Mouse (Mus musculus): Measurements from ENCODE around the gene Chn2. TPM values are rescaled to one million over a fixed set of nuclear protein-coding genes. Genes with fewer than 3 reads are reported as not detected.
A peak's percentile ranks its signal among the peaks of the same experiment; 100 is the strongest.

The Chn2 gene
- polyA plus RNA-seq, 1 experiment: 9.5 TPM

DNA sequence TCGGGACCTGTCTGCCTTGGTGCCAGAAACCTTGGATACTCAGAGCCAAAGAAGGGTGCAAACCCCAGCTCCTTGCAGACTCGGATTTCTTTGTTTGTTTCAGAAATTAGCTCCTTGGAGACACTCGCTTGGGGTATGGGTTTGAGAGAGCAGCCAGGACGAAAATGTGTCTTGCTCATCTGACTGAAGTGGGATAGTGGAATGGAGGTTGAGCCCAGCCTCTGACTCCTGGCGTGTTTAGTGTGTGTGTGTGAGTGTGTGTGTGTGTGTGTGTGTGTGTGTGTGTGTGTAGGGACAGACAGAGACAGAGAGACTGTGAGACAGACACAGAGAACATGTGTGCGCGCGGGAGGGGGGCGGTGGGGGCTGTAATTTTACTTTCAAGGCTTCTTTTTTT lies 1.1 kb downstream of the Chn2 start:
- H3K9me3 ChIP-seq: peaks cover 5% of the 10 kb centered on the region
- peaks cover 33% of the 10 kb centered on the region for H3K27me3 ChIP-seq (replicated peaks)
- no peak for TF ChIP-seq GATA1 (IDR thresholded peaks at IDR 0.05; ENCODE audit: borderline replicate concordance, low read length)
- no peak for TF ChIP-seq FLI1 (IDR thresholded peaks at IDR 0.05; ENCODE audit: low read length)
- H3K36me3 ChIP-seq (replicated peaks; ENCODE audit: low read length): no peaks in the 10 kb centered on the region
- H3K4me3 ChIP-seq (replicated peaks): peak overlapping the region; percentile 95
- peaks cover 60% of the 10 kb centered on the region for H3K4me1 ChIP-seq

DNA sequence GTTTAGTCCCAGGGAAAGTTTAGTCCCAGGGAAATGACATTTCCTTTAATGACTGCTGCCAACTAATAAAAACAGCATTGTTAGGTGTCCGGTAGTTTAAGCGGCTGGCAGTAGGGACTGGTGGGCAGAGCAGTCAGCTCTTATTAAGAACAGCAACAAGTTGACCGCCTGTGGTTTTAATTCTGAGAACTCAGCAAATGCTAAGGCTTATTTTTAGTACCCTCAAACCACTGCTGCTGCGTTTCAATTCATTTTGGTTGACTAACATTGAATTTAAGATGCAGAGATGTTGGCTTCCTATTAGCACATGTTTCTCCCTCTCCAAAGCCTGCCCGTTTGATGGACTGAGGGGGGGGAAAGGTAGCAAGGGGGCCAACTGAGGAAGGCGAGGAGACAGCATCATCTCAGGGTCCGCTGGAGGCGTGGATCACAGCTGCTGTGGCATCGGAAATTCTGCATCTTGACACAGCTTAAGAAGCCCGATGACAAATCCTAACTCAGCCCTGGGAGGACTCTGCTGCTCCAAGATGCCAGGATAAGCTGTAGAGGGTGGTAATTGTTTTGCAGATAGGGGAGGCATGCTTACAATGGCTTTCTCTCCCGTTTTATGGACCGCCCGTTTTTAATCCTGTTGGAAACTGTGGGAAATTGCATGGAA lies 2.2 kb downstream of the Chn2 start:
- TF ChIP-seq GATA1 (IDR thresholded peaks at IDR 0.05; ENCODE audit: borderline replicate concordance, low read length): no peak
- no peak for TF ChIP-seq FLI1 (IDR thresholded peaks at IDR 0.05; ENCODE audit: low read length)
- peaks cover 5% of the 10 kb centered on the region for H3K9me3 ChIP-seq
- H3K27me3 ChIP-seq (replicated peaks): peaks cover 33% of the 10 kb centered on the region
- H3K36me3 ChIP-seq (replicated peaks; ENCODE audit: low read length): no peaks in the 10 kb centered on the region
- H3K4me3 ChIP-seq (replicated peaks): peak overlapping the region; percentile 95
- peaks cover 61% of the 10 kb centered on the region for H3K4me1 ChIP-seq

DNA sequence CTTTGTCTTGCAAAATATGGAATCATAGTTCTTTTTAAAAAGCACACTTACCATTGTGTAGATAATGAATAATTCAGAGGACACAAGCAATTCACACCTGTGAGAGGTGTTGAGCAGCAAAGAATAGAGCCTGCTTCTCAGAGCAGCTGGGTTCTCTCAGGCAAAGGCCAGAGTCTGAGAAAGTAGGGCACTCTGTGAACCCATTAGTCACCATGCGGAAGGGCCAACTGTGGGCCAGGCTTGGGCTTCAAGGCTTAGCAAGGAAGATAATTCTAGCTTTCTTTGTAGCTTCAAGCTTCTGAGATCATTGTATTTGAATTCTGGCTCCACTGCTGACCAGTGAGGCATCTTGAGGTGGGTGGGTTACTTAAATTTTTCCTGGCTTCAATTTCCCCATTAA lies 2.8 kb downstream of the Chn2 start:
- Histone ChIP-seq H3K27me3 (replicated peaks) (peaks cover 34% of the 10 kb centered on the region), H3K4me3 (replicated peaks) (no peak overlapping the region), H3K9me3 (peaks cover 3% of the 10 kb centered on the region), H3K36me3 (replicated peaks; ENCODE audit: low read length) (no peaks in the 10 kb centered on the region), H3K4me1 (peaks cover 67% of the 10 kb centered on the region)
- TF ChIP-seq GATA1 (IDR thresholded peaks at IDR 0.05; ENCODE audit: borderline replicate concordance, low read length): no peak
- TF ChIP-seq FLI1 (IDR thresholded peaks at IDR 0.05; ENCODE audit: low read length): no peak

DNA sequence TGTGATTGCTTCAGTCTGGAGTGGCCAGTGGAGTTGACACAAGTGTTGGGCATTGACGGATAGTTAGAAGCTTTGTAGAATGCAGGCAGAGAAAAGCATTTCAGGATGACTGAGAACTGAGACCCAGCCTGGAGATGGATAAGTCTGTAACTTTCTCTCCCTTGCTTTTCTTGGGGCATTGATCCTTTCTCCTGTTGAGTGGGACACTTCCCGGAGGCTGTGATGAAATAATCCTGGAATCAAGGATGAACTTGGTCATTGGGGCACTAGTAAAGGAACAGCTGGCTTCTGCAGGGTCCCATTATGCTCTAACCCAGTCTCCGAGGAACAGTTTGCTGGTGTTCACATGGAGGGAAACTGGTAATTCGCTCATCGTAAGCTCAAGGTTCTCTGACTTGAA lies 4.2 kb downstream of the Chn2 start:
- no peaks in the 10 kb centered on the region for H3K9me3 ChIP-seq
- TF ChIP-seq GATA1 (IDR thresholded peaks at IDR 0.05; ENCODE audit: borderline replicate concordance, low read length) (no peak), FLI1 (IDR thresholded peaks at IDR 0.05; ENCODE audit: low read length) (no peak)

DNA sequence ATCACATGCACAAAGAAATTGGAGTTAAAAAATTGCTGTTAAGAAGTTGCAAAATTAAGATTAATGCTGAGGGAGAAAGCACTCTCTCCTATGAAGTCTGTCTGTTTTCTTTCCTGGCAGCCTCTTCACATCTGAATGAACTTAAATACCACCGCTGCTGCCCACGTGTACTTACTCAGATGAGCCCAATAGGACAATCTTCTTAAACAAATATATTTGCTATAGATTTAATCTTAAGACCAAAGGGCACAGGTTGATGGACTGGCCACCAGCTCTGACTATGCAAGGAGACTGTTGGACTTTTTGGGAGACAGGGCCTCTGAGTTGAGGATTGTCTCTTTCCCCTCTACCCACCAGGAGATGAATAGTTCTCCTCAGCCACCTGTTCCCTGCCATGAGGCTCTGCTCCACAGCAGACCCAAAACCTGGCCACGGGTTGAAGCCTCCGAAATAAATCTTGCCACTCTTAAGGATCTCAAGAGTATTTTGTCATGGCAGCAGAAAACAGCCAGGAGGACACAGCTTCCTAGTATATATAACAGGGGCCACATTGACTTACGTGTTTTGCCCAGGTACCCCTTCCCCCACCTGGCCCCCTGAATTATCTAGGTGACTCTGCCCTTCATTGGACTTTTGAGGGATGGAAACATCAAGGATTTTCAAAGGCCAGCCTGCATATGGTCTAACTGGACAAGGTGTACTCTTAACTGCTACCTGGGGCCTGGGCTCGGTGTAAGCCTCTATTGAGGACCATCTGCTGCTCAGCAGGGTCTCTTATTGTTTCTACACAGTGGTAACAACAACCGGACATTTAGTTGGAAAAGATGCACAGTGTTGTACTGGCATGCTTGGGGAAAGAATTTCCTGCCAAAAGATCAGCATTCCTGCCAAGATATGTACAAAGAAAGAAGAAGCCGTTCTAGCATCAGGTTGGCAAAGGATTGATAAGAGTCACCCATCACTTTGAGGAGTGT lies 6.7 kb downstream of the Chn2 start:
- Histone ChIP-seq H3K9me3 (no peaks in the 10 kb centered on the region), H3K4me3 (replicated peaks) (no peak overlapping the region), H3K27me3 (replicated peaks) (peaks cover 9% of the 10 kb centered on the region), H3K4me1 (peaks cover 55% of the 10 kb centered on the region), H3K36me3 (replicated peaks; ENCODE audit: low read length) (no peaks in the 10 kb centered on the region)
- TF ChIP-seq GATA1 (IDR thresholded peaks at IDR 0.05; ENCODE audit: borderline replicate concordance, low read length) (no peak), FLI1 (IDR thresholded peaks at IDR 0.05; ENCODE audit: low read length) (no peak)

More for the DNA sequence above, 4.2 kb downstream of the Chn2 start:
- Histone ChIP-seq H3K4me3 (replicated peaks) (no peak overlapping the region), H3K36me3 (replicated peaks; ENCODE audit: low read length) (no peaks in the 10 kb centered on the region), H3K4me1 (peaks cover 68% of the 10 kb centered on the region), H3K27me3 (replicated peaks) (peaks cover 25% of the 10 kb centered on the region)

DNA sequence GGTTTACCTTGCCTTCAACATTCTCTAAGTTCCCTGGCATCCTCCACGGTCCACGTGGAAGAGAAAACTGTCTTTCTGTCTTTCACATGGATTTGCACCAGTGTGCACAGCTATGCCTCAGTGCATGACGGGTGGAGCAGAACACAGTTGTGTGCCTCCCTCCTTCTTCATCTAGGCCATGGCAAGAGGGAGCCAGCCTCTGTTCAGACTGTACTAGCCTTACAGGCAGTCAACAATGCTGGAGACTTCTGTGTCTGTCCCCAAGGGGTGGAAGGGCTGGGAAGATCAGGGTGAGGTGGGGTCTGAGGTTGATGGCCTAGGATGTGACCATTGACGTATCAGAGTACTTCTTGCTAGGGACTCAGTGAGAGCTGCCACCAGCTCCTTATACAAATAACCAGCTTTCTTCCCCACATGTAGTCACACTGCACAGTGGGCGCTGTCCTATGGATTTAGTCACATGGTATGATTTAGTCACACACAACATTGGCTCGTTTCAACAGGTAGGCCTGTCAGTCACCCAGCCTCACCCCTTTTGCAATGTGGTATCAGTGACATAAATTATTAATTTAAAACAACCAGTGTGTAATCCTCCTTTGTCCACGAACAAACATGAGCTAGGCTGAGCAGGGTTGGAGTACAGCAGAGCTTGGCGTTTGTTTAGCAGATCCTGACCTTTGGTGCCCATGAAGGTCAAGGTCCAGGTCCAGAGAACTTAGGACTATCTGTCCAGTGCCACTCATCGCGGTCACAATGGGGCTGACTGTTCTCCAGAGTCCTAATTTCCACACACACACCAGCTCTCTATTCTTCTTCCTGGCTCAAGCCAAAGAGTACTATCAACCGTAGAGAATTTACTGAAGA lies 7.8 kb downstream of the Chn2 start:
- H3K9me3 ChIP-seq: no peaks in the 10 kb centered on the region
- no peak for TF ChIP-seq GATA1 (IDR thresholded peaks at IDR 0.05; ENCODE audit: borderline replicate concordance, low read length)
- no peak for TF ChIP-seq FLI1 (IDR thresholded peaks at IDR 0.05; ENCODE audit: low read length)
- H3K27me3 ChIP-seq (replicated peaks): peaks cover 6% of the 10 kb centered on the region
- peaks cover 55% of the 10 kb centered on the region for H3K4me1 ChIP-seq
- no peak overlapping the region for H3K4me3 ChIP-seq (replicated peaks)
- H3K36me3 ChIP-seq (replicated peaks; ENCODE audit: low read length): no peaks in the 10 kb centered on the region

DNA sequence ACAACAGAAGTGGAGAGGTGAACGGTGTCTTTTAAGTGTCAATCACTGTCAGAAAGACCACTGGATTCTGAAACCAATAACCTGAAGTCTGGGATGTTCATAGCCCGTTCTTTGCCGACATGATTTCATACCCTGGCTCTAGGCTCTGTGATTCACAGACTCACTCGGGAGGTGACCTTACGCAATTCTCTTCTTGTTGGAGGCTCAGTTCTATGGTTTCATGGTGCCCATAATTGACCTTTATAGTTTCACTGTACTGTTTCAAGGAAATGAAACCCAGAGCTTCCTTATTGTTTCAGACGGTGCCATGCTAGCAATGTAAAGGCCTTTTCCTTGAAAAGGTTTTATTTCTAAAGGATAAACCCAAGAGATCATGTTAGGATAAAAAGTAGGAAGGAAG lies 9.4 kb downstream of the Chn2 start:
- Histone ChIP-seq H3K4me1 (peaks cover 55% of the 10 kb centered on the region), H3K9me3 (peaks cover 3% of the 10 kb centered on the region; the same call in 1 of the 2 replicates), H3K4me3 (replicated peaks) (no peak overlapping the region), H3K27me3 (replicated peaks) (peaks cover 2% of the 10 kb centered on the region), H3K36me3 (replicated peaks; ENCODE audit: low read length) (peaks cover 2% of the 10 kb centered on the region)
- TF ChIP-seq FLI1 (IDR thresholded peaks at IDR 0.05; ENCODE audit: low read length) (no peak), GATA1 (IDR thresholded peaks at IDR 0.05; ENCODE audit: borderline replicate concordance, low read length) (no peak)

DNA sequence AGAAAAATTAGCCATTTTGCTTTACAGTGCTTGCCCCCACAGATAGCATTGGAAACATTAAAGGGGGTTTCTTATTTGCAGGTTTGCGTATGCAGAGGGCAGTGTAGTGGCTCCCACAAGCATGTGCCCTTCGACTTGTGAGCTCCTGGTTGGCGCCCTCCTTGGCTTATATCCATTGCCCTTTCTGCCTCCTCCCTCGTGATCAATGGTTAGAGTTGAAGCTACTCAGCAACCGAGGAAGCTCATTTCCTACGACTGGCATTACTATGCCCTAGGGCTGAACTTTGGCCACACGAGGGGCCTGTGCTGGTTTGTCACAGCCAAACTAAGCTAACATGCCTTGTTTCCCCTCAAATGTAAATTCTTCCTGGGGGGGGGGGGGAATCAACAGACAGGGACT lies 11.8 kb downstream of the Chn2 start:
- Histone ChIP-seq H3K27me3 (replicated peaks) (peaks cover 2% of the 10 kb centered on the region), H3K4me3 (replicated peaks) (no peak overlapping the region), H3K36me3 (replicated peaks; ENCODE audit: low read length) (peaks cover 2% of the 10 kb centered on the region), H3K9me3 (peaks cover 3% of the 10 kb centered on the region; the same call in 1 of the 2 replicates), H3K4me1 (peaks cover 75% of the 10 kb centered on the region)
- no peak for TF ChIP-seq FLI1 (IDR thresholded peaks at IDR 0.05; ENCODE audit: low read length)

DNA sequence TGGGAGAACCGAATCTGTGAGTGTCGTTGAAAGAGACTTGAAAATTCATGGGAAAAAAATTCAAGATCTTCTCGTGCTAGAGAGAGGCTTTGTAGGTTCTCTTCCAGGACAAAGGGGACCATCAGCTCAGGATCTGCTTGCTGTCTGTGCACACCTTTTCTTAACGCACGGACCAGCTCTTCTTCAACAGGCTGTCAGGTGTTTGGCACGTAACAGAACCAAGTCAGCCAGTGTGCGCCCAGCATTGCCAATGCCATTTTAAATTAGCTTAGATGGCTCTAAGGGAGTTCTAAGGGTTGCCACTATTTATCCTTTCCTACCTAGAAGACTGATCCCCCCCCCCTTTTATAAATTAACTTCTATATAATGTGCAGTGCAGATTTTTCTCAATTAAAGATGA lies 12.8 kb downstream of the Chn2 start:
- H3K9me3 ChIP-seq: peaks cover 3% of the 10 kb centered on the region; the same call in 1 of the 2 replicates
- H3K4me1 ChIP-seq: peaks cover 74% of the 10 kb centered on the region
- TF ChIP-seq FLI1 (IDR thresholded peaks at IDR 0.05; ENCODE audit: low read length) (no peak), GATA1 (IDR thresholded peaks at IDR 0.05; ENCODE audit: borderline replicate concordance, low read length) (no peak)
- no peak overlapping the region for H3K4me3 ChIP-seq (replicated peaks)
- peaks cover 2% of the 10 kb centered on the region for H3K36me3 ChIP-seq (replicated peaks; ENCODE audit: low read length)
- no peaks in the 10 kb centered on the region for H3K27me3 ChIP-seq (replicated peaks)
